Mouse (Mus musculus): ENCODE measurements around the gene Slc6a20b.

GRCm38 (mm10) chr9:123658981-123659380 is 26.6 kb upstream of the Slc6a20b start:
- TF ChIP-seq CTCF (IDR thresholded peaks at IDR 0.05; ENCODE audit: control insufficient read depth, insufficient read depth, insufficient read length), result no peak
- TF ChIP-seq MYOD1 (IDR thresholded peaks at IDR 0.05; ENCODE audit: control insufficient read depth, insufficient read length, low read depth), result no peak

All from C2C12 (cell line).